ENCODE assay signal across 9 mouse cellular contexts in genomic region chr2:76064078-76064477, GRCm38 (mm10).
A peak's percentile ranks its signal among the peaks of the same experiment; 100 is the strongest.
DNase-seq lines count a peak whose midpoint lies in the region; ATAC-seq lines count a peak whose summit lies in the region.
"Had no signal": no experiment of that assay in that cellular context is flagged by ENCODE, and none has a peak within 500 bp of the region (broad histone marks: within the 10 kb centered on the region; RNA-seq: fewer than 3 reads in every experiment).

No protein-coding gene starts in this region.

- DNase-seq in kidney, adult 18-20 months = peak; percentile 30
- DNase-seq in 416B (ENCODE audit: low read depth) = peak; percentile 67
- DNase-seq in ES-CJ7 (ENCODE audit: low read depth, low spot score) = peak; percentile 83
- peak; percentile 38 for DNase-seq in embryonic facial prominence, embryonic 10.5 days (ENCODE audit: low spot score)
- peak; percentile 83 for DNase-seq in lung, postnatal 10 days
- DNase-seq in thymus, postnatal 36 days = peak; percentile 6
- no peak for DNase-seq in left cerebral cortex, adult 8-10 months (ENCODE audit: low spot score in 2 of 2)

- ATAC-seq in kidney, embryonic 15.5 days (replicated peaks; ENCODE audit: low FRiP score) = no peak

- H3K4me2 ChIP-seq in kidney, embryonic 15.5 days = no peak overlapping the region
- H3K4me2 ChIP-seq: embryonic facial prominence, embryonic 12.5 days had no signal

- no peaks in the 10 kb centered on the region for H3K27me3 ChIP-seq in kidney, embryonic 15.5 days
- no peaks in the 10 kb centered on the region for H3K27me3 ChIP-seq in embryonic facial prominence, embryonic 10.5 days (replicated peaks; ENCODE audit: low read depth, poor library complexity, severe bottlenecking)
- H3K27me3 ChIP-seq: embryonic facial prominence, embryonic 12.5 days had no signal

- no peak overlapping the region for H3K27ac ChIP-seq in kidney, embryonic 15.5 days
- H3K27ac ChIP-seq in embryonic facial prominence, embryonic 10.5 days (replicated peaks) = peak overlapping the region; percentile 63; the same call in 1 of the 2 replicates
- H3K27ac ChIP-seq: embryonic facial prominence, embryonic 12.5 days had no signal

- no peak overlapping the region for H3K4me3 ChIP-seq in kidney, embryonic 15.5 days (replicated peaks)
- H3K4me3 ChIP-seq in embryonic facial prominence, embryonic 10.5 days = no peak overlapping the region
- H3K4me3 ChIP-seq: embryonic facial prominence, embryonic 12.5 days had no signal

- no peak overlapping the region for H3K9ac ChIP-seq in kidney, embryonic 15.5 days
- H3K9ac ChIP-seq: embryonic facial prominence, embryonic 12.5 days had no signal

- no peaks in the 10 kb centered on the region for H3K9me3 ChIP-seq in kidney, embryonic 15.5 days (replicated peaks)
- H3K9me3 ChIP-seq in embryonic facial prominence, embryonic 10.5 days = no peaks in the 10 kb centered on the region
- H3K9me3 ChIP-seq: embryonic facial prominence, embryonic 12.5 days had no signal

- H3K36me3 ChIP-seq in kidney, embryonic 15.5 days = no peaks in the 10 kb centered on the region
- H3K36me3 ChIP-seq in embryonic facial prominence, embryonic 10.5 days (replicated peaks) = no peaks in the 10 kb centered on the region
- H3K36me3 ChIP-seq: embryonic facial prominence, embryonic 12.5 days had no signal

- peaks cover 15% of the 10 kb centered on the region for H3K4me1 ChIP-seq in kidney, embryonic 15.5 days
- peaks cover 20% of the 10 kb centered on the region for H3K4me1 ChIP-seq in embryonic facial prominence, embryonic 10.5 days

- WGBS in kidney, embryonic 15.5 days = 83% methylated on average over 5 of the region's 5 CpGs
- 82% methylated on average over 5 of the region's 5 CpGs for WGBS in embryonic facial prominence, embryonic 10.5 days

Comparison
In these comparisons a context has a peak if more than half of its experiments do, and no peak if none do; other contexts are left out.
1. DNase-seq: peak in kidney, adult 18-20 months (single experiment), 416B (single experiment), ES-CJ7 (single experiment), embryonic facial prominence, embryonic 10.5 days (single experiment), lung, postnatal 10 days (single experiment) and thymus, postnatal 36 days (2 of 2); none in left cerebral cortex, adult 8-10 months (0 of 2).